Mouse (Mus musculus): ENCODE data around the gene Ffar4.

The Ffar4 gene

DNA sequence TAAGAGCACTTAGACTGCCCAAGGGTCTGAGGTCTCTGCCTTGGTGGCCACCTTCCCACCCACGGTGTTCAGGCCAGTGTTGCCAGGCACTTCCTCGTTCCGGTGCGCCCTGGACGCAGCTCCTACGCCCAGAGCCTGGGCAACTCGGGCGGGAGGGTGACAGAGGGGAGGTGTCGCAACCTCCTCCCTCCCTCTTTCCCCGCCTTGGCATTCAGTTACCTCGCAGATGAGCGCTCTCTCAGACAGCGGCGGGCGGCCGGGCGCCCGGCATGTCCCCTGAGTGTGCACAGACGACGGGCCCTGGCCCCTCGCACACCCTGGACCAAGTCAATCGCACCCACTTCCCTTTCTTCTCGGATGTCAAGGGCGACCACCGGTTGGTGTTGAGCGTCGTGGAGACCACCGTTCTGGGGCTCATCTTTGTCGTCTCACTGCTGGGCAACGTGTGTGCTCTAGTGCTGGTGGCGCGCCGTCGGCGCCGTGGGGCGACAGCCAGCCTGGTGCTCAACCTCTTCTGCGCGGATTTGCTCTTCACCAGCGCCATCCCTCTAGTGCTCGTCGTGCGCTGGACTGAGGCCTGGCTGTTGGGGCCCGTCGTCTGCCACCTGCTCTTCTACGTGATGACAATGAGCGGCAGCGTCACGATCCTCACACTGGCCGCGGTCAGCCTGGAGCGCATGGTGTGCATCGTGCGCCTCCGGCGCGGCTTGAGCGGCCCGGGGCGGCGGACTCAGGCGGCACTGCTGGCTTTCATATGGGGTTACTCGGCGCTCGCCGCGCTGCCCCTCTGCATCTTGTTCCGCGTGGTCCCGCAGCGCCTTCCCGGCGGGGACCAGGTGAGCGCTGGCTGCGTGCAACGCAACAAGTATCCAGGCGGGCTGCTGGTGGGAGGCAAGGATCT lies at the start of gene Ffar4:
Gene Ffar4, plus strand, starts transcription at position 214 of the 901 bp plus-strand sequence.
- no peak for DNase-seq (ENCODE audit: low spot score in 2 of 2)

DNA sequence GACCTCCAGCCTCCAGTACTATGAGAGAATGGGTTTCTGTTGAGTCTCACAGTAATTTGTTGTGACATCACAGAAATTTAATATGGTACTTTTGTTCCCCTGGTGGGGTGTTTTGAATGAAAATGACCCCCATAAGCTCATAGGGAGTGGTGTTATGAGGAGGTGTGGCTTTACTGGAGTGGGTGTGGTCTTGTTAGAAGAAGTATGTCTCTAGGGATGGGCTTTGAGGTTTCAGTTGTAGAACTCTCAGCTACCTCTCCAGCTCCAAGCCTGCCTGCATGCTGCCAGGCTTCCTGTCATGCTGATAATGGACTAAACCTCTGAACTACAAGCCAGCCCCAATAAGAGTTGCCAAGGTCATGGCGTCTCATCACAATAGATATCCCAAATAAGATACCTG lies 47.2 kb upstream of the Ffar4 start:
- DNase-seq (ENCODE audit: low spot score in 2 of 2): no peak

DNA sequence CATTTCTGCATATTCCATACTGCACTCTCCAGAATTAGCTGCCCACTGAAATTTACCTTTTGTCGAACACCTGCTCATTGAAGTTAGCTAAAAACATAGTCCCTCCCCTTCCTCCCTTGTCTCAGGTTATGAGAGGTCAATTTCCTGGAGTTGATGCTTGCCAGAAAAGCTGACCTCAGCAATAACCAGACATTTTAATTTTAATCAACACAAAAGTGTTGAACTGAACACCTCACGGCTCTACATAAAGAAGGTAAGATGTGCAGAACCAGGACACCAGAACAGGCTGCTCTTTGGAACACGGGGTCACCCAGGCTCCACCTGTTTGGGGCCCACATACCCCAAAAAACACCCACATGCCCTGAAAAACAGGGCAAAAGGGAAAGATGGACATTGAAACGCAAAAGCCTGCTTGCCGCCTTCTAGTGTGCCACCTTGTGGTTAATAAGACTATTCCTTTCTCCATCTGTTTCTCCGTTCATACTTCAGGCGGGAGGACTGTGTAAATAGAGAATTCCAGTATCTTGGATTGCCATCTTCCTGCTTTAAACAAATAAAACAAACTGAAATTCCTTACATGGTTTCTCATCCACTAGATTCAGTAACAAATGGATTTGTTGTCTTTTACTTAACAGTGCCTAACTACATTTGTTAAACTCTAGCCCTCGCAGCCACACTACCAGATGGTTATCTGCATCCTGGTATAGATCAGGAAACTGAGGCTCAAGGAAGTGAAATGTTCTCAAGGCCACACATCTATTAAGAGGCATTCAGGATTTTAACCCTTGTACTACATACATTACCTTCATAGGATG lies 43.4 kb upstream of the Ffar4 start:
- peak in 1 of 2 experiments; percentile 22 for DNase-seq (ENCODE audit: low spot score in 2 of 2)

DNA sequence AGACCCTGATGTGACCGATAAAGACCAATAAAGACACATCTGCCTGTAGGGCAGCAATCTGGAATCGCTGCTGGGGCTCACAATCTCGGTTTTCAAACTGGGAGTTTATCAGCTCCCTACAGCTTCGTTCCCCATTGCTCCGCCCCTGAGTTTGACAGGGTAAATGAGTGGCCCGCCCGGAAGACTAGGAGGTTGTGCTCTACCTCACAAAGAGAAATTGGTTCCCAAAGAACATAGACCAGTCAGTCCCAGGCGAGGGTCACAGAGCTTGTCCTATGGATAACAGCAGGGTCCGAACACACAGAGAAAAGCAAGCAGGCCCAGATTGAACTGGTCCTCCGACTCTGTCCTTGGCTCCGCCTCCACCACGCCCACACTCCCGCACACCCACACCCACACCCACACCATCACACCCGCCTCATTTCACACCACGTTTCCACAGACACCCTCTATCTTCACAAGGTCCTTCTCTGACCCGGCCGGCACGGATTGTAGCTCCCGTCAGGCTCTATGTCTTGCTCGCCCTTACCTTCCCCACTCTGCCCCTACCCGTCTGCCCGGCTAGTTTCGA lies 42.6 kb upstream of the Ffar4 start:
- DNase-seq (ENCODE audit: low spot score in 2 of 2): peak in 1 of 2 experiments; percentile 67

DNA sequence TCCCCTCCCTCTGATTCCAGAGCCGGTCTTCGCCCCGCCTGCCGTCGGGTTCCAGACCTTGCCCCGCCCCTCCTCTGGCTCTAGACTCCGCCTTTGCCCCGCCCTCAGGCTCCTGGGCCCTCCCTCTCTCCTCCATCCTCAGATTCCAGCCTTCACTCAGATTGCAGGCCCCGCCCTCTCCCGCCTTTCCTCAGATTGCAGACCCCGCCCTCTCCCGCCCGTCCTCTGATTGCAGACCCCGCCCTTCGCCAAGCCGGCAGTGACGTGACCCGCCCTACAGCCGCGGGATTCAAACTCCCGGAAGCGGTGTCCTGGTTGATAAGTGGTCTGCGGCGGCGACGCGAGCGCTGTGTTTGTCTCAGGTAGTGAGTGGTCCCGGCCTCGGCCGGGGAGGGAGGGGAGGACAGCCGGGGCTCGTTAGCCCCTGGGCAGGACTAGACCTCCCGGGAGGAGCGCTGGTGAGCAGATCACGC lies 42.1 kb upstream of the Ffar4 start, which contains the start of gene Cep55:
Gene Cep55, plus strand, starts transcription at position 292 of the 473 bp plus-strand sequence.
- DNase-seq (ENCODE audit: low spot score in 2 of 2): peak; percentile 89 to 90

DNA sequence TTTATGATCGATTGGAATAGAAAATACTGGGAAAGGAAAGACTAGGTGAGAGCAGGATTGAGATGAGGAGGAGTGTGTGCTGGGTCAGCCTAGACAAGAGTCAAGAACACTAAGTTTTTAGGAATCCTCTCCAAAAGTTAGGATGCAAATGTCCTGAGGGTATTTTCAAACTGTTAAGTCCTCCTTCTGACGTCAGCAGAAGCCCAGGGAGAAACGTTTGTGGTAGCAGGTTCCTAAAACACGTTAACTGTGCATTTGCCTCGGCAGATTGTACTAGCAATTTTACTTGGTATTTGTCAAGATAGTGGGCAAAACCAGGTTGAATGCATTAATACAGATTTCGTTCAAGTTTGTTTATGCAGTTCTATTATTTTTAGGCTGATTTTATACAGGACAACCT lies 41.1 kb upstream of the Ffar4 start:
- no peak for DNase-seq (ENCODE audit: low spot score in 2 of 2)

DNA sequence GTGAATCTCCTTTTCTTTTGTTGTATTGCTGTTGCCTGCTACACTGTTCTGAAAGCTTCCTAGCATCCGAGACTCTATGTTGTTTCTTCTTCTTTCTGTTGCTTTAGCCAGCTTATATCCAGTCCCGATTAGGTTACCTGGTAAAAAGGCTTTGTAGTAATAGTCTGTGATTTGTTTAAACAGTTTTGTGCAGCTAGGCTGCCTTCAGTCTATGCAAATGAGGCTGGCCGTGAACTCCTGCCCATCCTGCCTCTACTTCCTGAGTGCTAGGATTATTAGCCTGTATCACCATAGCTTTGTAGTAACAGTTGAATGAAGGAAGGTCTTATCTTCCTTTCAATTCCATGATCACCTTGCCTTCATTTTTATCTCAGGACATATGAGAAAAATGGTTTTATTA lies 40.6 kb upstream of the Ffar4 start:
- no peak for DNase-seq (ENCODE audit: low spot score in 2 of 2)

DNA sequence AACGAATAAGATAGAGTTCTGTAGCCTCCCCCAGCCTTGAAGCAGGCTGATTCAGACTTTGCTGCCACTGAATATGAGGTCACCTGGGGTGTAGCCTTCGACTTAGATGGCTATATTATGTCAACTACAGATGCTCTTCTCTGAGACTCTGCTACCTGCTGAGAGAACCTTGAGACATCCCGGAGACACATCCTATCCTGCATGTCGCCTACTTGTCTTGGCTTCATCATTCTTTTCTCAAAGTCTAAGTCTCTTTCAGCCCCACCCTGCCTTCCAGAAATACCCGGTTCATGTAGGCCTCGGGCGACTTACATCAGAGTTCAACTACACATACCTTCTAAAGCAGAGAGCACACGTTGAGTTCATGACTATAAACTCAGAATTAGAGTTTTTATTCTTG lies 39.9 kb upstream of the Ffar4 start:
- no peak for DNase-seq (ENCODE audit: low spot score in 2 of 2)

DNA sequence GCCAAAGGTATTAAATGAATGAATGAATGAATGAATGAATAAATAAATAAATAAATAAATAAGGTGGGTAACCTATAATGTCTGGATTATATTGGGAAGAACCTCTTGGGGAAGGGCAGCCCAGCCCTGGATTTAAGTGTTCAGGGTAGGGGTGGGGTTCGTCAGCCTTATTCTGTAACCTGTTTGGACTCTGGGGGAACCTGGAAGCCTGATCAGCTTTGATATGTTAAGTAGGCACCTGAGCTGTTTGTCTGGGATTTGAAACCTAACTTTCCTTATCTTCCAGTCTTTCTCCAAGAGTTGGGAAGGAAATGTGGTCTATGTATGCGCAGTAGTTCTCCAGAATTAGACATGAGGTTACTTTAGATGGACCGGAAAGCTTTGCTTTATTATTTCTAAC lies 33.7 kb upstream of the Ffar4 start:
- DNase-seq (ENCODE audit: low spot score in 2 of 2): no peak

DNA sequence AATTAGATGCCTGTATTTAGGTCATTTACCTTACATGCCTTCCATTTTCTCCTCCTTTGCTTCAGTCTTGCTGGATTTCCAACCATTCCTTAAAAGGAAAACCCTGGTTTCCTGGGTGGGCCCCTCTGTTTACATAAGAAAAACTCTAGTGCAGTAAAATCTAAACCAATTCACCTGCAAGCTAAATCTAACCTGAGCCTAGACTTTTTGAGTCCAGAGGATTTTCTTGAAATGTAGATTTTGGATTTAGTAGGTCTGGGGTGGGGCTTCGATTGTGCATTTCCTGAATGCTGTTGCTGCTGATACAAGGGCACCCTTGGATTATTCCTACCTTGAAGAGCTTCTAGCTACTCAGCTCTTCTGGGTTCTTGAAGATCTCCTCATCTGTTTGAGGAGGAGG lies 32.8 kb upstream of the Ffar4 start:
- no peak for DNase-seq (ENCODE audit: low spot score in 2 of 2)

DNA sequence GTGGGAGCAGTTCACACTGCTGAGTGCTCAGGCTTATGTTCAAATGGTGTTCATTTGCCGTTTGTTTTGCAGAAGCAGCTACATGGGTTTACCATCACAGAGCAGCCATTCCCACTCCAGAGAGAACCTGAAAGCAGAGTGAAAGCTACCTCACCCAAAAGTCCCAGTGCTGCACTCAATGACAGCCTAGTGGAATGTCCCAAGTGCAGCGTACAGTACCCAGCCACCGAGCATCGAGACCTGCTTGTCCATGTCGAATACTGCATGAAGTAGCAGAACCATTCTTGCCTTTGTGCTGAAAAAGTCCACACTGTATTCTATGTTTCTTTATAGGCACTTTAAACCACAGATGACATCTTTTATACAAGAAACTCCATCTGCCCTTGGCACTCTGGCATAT lies 23.6 kb upstream of the Ffar4 start:
- DNase-seq (ENCODE audit: low spot score in 2 of 2): no peak

DNA sequence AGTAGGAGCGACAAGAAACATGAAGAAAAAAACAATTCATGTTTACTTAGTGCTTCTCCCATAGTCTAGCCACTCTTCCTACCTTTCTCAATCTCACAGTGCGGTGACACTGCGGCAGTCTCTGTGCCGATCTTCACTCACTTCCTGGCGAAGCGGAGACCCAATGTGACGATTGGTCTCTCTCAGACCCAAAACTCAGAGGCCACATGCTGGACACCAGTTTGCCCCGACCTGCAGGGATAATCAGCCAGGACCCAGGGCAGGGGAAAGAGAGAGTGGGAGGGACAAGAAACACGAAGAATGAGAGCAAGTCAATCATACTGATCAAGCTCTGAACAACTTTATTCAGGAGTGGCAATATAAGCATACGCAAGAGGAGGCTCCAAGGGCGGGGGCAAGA lies 21.8 kb upstream of the Ffar4 start:
- no peak for DNase-seq (ENCODE audit: low spot score in 2 of 2)

DNA sequence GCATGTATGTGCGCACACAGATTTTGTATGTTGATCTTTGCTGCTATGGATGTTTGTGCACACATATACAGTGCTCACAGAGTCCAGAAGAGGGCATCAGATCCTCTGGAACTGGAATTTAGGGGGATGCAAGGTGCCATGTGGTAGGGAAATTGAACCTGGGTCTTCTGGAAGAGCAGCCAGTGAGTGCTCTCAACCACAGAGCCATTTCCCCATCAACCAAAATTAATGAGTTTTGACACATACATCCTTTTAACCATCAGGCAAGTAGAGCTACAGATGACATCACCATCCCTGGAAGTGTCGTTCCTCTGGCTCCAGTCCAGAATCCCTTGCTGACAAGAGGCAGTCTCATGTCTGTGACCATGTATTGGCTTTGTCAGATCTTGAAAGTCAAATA lies 20.6 kb upstream of the Ffar4 start:
- no peak for DNase-seq (ENCODE audit: low spot score in 2 of 2)

DNA sequence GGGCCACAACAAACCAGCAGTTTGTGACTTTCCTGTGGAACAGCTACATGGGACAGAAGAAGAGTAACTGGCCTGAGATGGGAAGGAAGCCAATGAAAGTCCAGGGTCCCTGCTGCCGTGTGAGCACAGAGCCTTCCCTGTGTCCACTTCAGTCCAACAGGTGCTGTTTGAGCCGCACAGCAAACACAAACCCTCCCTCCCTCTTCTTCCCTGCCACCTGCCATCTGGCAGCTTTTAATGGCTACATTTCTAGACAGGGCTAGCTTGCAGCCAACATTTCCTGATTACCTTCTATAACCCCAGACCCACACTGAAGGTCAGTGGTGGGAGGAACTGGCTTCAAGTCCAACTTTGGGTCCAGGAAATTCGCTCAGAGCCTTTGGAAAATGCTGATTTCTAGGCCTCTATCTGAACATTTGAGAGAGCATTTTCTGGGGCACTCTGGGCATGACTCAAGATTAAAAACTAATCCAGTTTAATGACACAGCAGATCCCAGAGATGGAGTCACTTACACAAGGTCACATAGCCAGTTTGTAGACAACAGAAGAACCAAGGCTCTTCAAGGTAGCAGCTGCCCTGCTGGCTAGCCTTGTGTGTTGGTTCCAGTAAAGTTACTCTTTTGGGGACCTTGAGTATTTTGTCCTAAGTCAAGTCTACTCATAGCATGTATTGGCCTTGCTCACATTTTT lies 18.9 kb upstream of the Ffar4 start:
- no peak for DNase-seq (ENCODE audit: low spot score in 2 of 2)

DNA sequence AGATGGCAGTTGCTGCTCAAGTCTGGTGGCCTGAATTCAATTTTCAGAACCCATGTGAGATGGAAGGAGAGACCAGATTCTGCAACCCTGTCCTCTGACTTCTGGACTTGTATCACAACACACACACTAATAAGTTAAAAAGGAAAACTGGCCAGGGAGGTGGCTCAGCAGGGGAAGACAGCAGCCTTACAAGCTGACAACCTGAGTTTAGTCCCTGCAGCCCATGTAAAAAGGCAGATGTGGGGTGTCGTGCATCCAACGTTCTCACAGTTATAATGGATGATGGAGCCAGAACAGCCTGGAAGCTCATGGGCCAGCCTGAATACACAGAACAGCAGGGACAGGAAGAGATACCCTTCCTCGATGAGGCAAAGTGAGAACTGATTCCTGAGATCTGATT lies 15.5 kb upstream of the Ffar4 start:
- no peak for DNase-seq (ENCODE audit: low spot score in 2 of 2)

DNA sequence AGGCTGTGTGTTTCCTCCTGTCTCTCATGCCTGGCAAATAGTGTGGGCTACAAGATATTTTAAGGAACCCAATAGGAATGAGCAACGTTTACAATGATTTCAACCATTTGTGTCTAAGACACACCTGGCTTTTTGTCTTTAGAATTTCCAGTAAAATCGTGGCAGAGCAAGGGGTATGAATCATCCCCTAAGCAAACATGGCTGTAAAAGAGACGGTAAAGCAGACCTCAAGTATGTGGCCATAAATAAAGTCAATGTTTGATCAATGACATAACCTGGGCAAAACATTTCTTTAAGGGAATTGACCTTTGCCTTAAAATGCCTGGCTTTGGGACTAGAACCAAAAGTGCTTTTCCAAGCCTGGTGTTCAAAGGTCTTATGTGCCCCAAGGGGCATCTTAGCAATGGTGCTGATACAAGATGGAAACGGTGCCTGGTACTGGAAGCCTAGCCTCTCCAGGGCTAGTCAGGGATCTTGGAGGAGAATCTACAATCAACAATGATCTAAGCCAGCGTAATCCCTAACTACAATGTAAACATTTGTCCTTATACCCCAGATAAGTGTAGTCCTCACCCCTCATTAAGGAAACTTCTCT lies 13.8 kb upstream of the Ffar4 start:
- DNase-seq (ENCODE audit: low spot score in 2 of 2): no peak

DNA sequence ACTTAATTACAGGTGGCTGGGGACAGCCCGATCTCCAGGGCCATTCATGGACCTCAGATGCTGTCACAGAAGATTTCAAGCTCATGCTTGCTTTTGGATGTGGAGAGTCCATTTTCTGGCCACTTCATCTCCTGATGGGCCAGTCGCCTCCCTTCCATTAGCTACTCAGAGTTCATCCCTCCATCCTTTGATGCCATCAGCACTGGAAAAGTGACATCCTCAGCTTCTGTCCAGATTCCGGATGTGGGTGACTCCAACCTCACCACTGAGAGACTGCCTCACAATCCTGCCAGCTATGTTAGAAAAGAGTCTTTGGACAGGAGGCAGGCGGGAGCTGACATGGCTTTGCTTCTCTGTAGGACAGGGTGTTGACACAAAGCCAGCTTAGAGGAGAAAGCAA lies 11.0 kb upstream of the Ffar4 start:
- DNase-seq (ENCODE audit: low spot score in 2 of 2): no peak

DNA sequence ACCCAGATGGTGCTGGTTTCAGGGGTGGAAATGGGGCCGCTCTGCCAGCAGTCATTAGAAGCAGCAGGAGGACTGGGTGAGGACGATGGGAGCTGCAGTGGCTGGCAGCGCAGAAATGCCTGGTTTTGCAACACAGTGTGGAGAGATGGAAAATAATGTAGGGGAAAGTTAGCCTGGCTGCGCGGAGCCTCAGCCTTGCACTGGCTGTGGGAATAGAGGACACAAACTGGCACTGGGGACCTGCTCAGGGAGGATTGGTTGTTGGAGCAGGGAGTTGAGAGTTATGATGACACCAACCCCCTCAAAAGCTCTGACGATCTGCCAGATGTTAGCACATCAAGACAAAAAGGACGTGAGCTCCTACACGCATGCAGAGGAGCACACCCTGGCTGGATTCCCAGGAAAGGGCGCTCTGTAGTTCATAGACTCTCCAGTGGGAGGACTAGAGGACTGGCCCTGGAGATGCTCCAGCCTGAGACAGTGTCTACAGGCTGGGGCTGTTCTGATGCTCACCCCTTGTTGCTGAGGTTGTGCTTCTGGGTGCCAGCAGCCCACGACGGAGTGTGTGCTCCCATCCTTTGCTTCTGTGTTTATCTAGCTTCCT lies 9.8 kb upstream of the Ffar4 start:
- DNase-seq (ENCODE audit: low spot score in 2 of 2): peak; percentile 21 to 33

DNA sequence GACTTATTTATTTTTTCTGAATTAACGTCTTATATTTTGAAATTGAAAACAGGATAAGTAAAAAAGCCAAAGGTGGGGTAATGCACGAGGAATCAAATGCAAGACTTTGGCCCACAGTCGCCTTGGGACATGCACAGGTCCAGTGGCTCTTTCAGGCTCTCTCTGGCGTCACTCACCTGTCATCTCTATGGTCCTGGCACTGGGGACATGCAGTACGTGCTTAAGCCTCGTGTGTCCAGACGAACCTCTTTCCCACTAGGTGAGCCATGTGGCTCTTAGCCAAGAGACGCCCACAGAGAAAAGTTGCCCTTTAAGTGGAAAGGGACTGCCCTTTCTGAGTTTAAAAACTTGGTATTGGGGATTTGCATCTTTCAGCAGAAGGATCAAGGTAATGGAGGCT lies 7.5 kb upstream of the Ffar4 start:
- no peak for DNase-seq (ENCODE audit: low spot score in 2 of 2)

DNA sequence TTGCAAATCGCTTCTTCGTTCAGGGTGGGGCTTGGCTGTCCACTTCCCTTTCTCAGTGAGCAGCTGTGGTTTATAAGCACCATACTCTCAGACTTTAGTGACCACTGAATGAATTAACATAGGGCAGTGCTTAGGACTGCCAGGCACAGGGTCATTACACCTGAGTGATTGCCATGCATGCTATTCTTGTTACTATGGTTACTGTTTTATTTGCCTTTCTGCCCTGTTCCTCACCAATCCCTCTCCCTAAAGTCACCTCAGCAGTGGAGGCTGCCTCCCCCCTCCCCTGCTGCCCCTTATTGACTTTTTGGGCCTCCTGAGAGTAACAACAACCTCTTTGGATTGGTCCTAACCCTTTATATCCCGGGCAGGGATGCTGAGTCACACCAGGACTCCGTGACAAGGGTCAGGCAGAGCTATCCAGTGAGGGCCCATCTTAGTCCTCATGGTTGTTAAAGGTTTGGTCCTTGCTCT lies 5.3 kb upstream of the Ffar4 start:
- no peak for DNase-seq (ENCODE audit: low spot score in 2 of 2)

DNA sequence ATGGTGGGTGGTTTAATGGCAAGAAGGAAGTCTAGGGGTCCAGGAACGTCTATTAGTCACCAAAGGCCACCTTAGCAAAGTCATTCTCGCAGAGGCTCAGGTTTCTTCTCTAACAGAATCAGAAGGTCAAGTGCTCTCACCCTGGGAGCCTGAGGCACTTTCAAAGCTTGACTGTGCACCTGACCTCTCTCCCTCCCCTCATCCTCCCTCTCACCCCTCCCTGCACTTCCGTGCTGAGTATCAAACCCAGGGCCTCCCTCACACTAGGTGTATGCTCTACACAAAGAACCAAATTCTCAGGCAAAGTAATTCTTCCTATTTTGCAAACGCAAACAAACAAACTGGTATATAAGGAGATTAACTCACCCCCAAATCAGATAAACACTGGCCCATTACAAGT lies 640 bp upstream of the Ffar4 start:
- DNase-seq (ENCODE audit: low spot score in 2 of 2): no peak
